ENCODE assay signal across 8 mouse cellular contexts in genomic region chr19:41828941-41829340, GRCm38 (mm10). TPM values are rescaled to one million over a fixed set of nuclear protein-coding genes. Genes with fewer than 3 reads are reported as not detected.
DNase-seq lines count a peak whose midpoint lies in the region; ATAC-seq lines count a peak whose summit lies in the region.

No protein-coding gene starts in this region.

- intact Hi-C loops in left cerebral cortex, postnatal 14 days (cut with DNase I): no loop called here

- H3K27me3 ChIP-seq in heart, embryonic 16.5 days (ENCODE audit: control insufficient read depth, insufficient read depth, low read length): peaks cover 8% of the 10 kb centered on the region; the same call in 1 of the 2 replicates
- H3K27me3 ChIP-seq in hindbrain, embryonic 14.5 days (ENCODE audit: control insufficient read depth, insufficient read depth, low read length): no peaks in the 10 kb centered on the region
- peaks cover 8% of the 10 kb centered on the region; the same call in 1 of the 2 replicates for H3K27me3 ChIP-seq in midbrain, embryonic 13.5 days

- H3K36me3 ChIP-seq in heart, embryonic 16.5 days (ENCODE audit: control insufficient read depth, insufficient read depth): no peaks in the 10 kb centered on the region
- H3K36me3 ChIP-seq in hindbrain, embryonic 14.5 days (replicated peaks; ENCODE audit: control insufficient read depth, insufficient read depth): no peaks in the 10 kb centered on the region
- no peaks in the 10 kb centered on the region for H3K36me3 ChIP-seq in midbrain, embryonic 13.5 days

- H3K9ac ChIP-seq in heart, embryonic 16.5 days (ENCODE audit: low read length): no peak overlapping the region
- peak overlapping the region; percentile 85 for H3K9ac ChIP-seq in hindbrain, embryonic 14.5 days
- peak overlapping the region; percentile 65 for H3K9ac ChIP-seq in midbrain, embryonic 13.5 days (replicated peaks)

- no peak overlapping the region for H3K27ac ChIP-seq in heart, embryonic 16.5 days (ENCODE audit: low read length)
- no peak overlapping the region for H3K27ac ChIP-seq in brown adipose tissue, adult 24 weeks (replicated peaks; ENCODE audit: low read depth, low read length)
- peak overlapping the region; percentile 94 for H3K27ac ChIP-seq in hindbrain, embryonic 14.5 days
- H3K27ac ChIP-seq in midbrain, embryonic 13.5 days: peak overlapping the region; percentile 95

- no peak for ATAC-seq in heart, embryonic 16.5 days (replicated peaks; ENCODE audit: extremely low read depth, insufficient read depth, low FRiP score)
- ATAC-seq in hindbrain, embryonic 14.5 days (ENCODE audit: low FRiP score): no peak
- ATAC-seq in midbrain, embryonic 13.5 days: no peak

- no peak for DNase-seq in heart, adult 18-20 months
- DNase-seq in hindbrain, embryonic 14.5 days (ENCODE audit: low spot score): no peak
- no peak for DNase-seq in urinary bladder, adult 18-20 months (ENCODE audit: low spot score in 2 of 2)
- DNase-seq in left cerebral cortex, postnatal 14 days (ENCODE audit: low spot score in 2 of 2): no peak
- no peak for DNase-seq in ovary, postnatal 36 days (ENCODE audit: low spot score)

- H3K4me2 ChIP-seq in heart, embryonic 16.5 days (ENCODE audit: low read depth, low read length): peak overlapping the region; percentile 98
- H3K4me2 ChIP-seq in hindbrain, embryonic 14.5 days (replicated peaks): peak overlapping the region; percentile 88
- peak overlapping the region; percentile 95 for H3K4me2 ChIP-seq in midbrain, embryonic 13.5 days (replicated peaks)

- 69% methylated on average over 3 of the region's 3 CpGs for WGBS in heart, embryonic 16.5 days
- 76% methylated on average over 3 of the region's 3 CpGs for WGBS in hindbrain, embryonic 14.5 days
- 64% methylated on average over 3 of the region's 3 CpGs for WGBS in midbrain, embryonic 13.5 days

- no peaks in the 10 kb centered on the region for H3K9me3 ChIP-seq in heart, embryonic 16.5 days (replicated peaks; ENCODE audit: control insufficient read depth, low read length)
- H3K9me3 ChIP-seq in hindbrain, embryonic 14.5 days (ENCODE audit: control insufficient read depth, low read length): no peaks in the 10 kb centered on the region
- no peaks in the 10 kb centered on the region for H3K9me3 ChIP-seq in midbrain, embryonic 13.5 days

- H3K4me1 ChIP-seq in heart, embryonic 16.5 days (ENCODE audit: control insufficient read depth, insufficient read depth, low read length): peaks cover 9% of the 10 kb centered on the region; the same call in 1 of the 2 replicates
- H3K4me1 ChIP-seq in brown adipose tissue, adult 24 weeks (ENCODE audit: control insufficient read depth, insufficient read depth, insufficient read length, low read length): peaks cover 9% of the 10 kb centered on the region
- H3K4me1 ChIP-seq in hindbrain, embryonic 14.5 days (replicated peaks; ENCODE audit: control insufficient read depth, insufficient read depth, low read length): peaks cover 25% of the 10 kb centered on the region
- H3K4me1 ChIP-seq in midbrain, embryonic 13.5 days (replicated peaks): peaks cover 34% of the 10 kb centered on the region

- peak overlapping the region; percentile 78 for H3K4me3 ChIP-seq in heart, embryonic 16.5 days (ENCODE audit: low read length)
- peak overlapping the region; percentile 37; the same call in 1 of the 2 replicates for H3K4me3 ChIP-seq in brown adipose tissue, adult 24 weeks (ENCODE audit: insufficient read depth, low read depth, low read length)
- peak overlapping the region; percentile 81 for H3K4me3 ChIP-seq in hindbrain, embryonic 14.5 days (replicated peaks; ENCODE audit: low read length)
- peak overlapping the region; percentile 84 for H3K4me3 ChIP-seq in midbrain, embryonic 13.5 days (replicated peaks)

RNA-seq across cellular contexts. Expression of gene Frat1, which starts 0.8 kb away (rescaled TPM):
- 2.4 and 2.7 TPM in 2 replicates for polyA plus RNA-seq in heart, embryonic 16.5 days (2015; fragmentation: Nextera tagmentation; extraction: Ambion mirVana)
- 1 to 10 TPM; 1.7 to 2.5 TPM for total RNA-seq in heart, adult 18-20 months (2021)
- polyA plus RNA-seq in brown adipose tissue, adult 24 weeks (2012; ENCODE audit: insufficient read depth, insufficient read length, missing spikeins): 5.3 and 6.0 TPM in 2 replicates
- 19.1 and 23.4 TPM in 2 replicates for polyA plus RNA-seq in hindbrain, embryonic 14.5 days (2014; fragmentation: Nextera tagmentation; extraction: Ambion mirVana)
- 26.2 and 29.0 TPM in 2 replicates for polyA plus RNA-seq in midbrain, embryonic 13.5 days (2015; fragmentation: Nextera tagmentation; extraction: Ambion mirVana)
- 10 to 100 TPM; 11.2 to 14.7 TPM for total RNA-seq in left cerebral cortex, postnatal 14 days (2021)

RNA-seq across cellular contexts. Expression of gene Frat2, which starts 19.0 kb away (rescaled TPM):
- polyA plus RNA-seq in heart, embryonic 16.5 days (2015; fragmentation: Nextera tagmentation; extraction: Ambion mirVana): 1.9 and 2.8 TPM in 2 replicates
- total RNA-seq in heart, adult 18-20 months (2021): 1 to 10 TPM; 2.5 to 3.3 TPM
- 1.3 and 2.1 TPM in 2 replicates for polyA plus RNA-seq in brown adipose tissue, adult 24 weeks (2012; ENCODE audit: insufficient read depth, insufficient read length, missing spikeins)
- 5.4 and 5.5 TPM in 2 replicates for polyA plus RNA-seq in hindbrain, embryonic 14.5 days (2014; fragmentation: Nextera tagmentation; extraction: Ambion mirVana)
- 7.6 and 10.4 TPM in 2 replicates for polyA plus RNA-seq in midbrain, embryonic 13.5 days (2015; fragmentation: Nextera tagmentation; extraction: Ambion mirVana)
- total RNA-seq in left cerebral cortex, postnatal 14 days (2021): 10 to 100 TPM; 10.5 to 10.6 TPM

RNA-seq across cellular contexts. Expression of gene Arhgap19, which starts 27.1 kb away (rescaled TPM):
- 12.7 and 13.6 TPM in 2 replicates for polyA plus RNA-seq in heart, embryonic 16.5 days (2015; fragmentation: Nextera tagmentation; extraction: Ambion mirVana)
- total RNA-seq in heart, adult 18-20 months (2021): 1 to 10 TPM; 2.0 to 2.6 TPM
- 2.5 and 2.8 TPM in 2 replicates for polyA plus RNA-seq in brown adipose tissue, adult 24 weeks (2012; ENCODE audit: insufficient read depth, insufficient read length, missing spikeins)
- 6.7 and 6.8 TPM in 2 replicates for polyA plus RNA-seq in hindbrain, embryonic 14.5 days (2014; fragmentation: Nextera tagmentation; extraction: Ambion mirVana)
- polyA plus RNA-seq in midbrain, embryonic 13.5 days (2015; fragmentation: Nextera tagmentation; extraction: Ambion mirVana): 11.0 and 11.6 TPM in 2 replicates
- 1 to 10 TPM; 3.0 TPM for total RNA-seq in left cerebral cortex, postnatal 14 days (2021)

Comparison
In these comparisons a context has a peak if more than half of its experiments do, and no peak if none do; other contexts are left out.
1. H3K27ac ChIP-seq: peak in hindbrain, embryonic 14.5 days (single experiment) and midbrain, embryonic 13.5 days (single experiment); none in heart, embryonic 16.5 days (single experiment) and brown adipose tissue, adult 24 weeks (single experiment).
2. Peak in every context shown above with its lines, with median percentiles within 50 percentile points of each other: H3K4me2 ChIP-seq and H3K4me3 ChIP-seq.